Mouse (Mus musculus): ENCODE results near the gene Slc44a1. TPM values are rescaled to one million over a fixed set of nuclear protein-coding genes. Genes with fewer than 3 reads are reported as not detected.

Gene Slc44a1
- polyA plus RNA-seq (2012; rRNA removed): 9.6 and 15.2 TPM in 2 replicates

GRCm38 (mm10) chr4:53440010-53440815 lies at the start of gene Slc44a1:
Gene Slc44a1, plus strand, starts transcription at chr4:53440413.

DNA sequence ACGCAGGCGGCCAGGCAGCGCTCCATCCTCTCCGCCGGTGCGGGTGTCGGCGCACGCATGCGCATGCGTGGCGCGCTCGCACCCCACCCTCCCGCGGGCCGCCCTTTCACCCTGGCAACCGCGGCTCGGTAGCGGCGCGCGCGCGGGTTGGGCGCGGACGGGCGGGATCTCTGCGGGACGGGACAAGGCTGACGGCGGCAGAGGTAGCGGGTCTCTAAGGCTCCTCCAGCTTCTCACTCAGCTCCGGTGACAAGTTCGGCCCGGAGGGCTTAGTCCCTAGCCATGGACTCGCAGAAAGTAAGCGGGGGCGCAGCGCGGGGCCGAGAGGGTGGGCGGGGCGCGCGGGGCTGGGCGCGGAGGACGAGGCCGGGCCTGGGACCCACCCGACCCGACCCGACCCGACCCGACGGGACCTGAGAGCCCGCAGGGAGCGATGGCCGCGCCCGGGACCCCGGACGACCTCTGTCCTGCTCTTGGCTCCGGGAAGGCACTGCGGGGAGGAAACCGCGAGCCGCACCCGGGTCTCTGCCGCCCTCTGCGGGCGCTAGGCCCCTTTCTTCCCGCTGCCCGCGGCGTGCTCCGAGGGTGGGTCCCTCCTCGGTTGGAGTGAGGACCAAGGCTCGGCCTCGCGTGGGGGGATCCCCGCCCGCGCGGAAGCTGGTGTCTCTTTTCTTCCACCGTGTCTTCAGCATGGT lies 191.2 kb downstream of the Slc44a1 start, which contains the start of gene Fsd1l:
Gene Fsd1l, plus strand, starts transcription at position 156 of the 695 bp plus-strand sequence.

Other genes starting within 250 kb of the Slc44a1 start
- gene Fsd1l, start 191.1 kb downstream of the Slc44a1 start, polyA plus RNA-seq (2012; rRNA removed): 12.1 and 15.2 TPM in 2 replicates

Measured in central nervous system, embryonic 11.5 days (tissue).